8 mouse cellular contexts compared by ENCODE assay signal in the genomic region with DNA sequence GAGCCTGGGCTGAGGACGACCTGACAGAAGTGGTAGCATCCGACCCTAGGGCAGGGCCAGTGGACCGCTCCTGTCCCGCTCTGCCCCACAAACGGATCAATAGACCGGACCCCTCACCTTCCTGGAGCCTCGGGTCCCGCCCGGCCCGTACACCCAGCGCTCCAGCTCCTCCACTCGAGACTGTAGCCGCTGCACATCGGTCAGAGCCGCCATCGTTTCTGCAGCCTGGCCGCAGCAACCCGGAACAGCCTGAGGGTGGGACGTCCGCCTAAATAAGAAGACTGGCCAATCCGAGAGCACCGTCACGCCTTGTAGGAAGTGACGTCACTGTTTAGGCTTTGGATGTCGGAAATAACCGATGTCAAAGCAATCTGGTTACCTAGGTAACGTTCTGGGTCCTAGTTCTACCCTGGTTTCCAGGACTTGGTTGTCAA. TPM values are rescaled to one million over a fixed set of nuclear protein-coding genes. Genes with fewer than 3 reads are reported as not detected.
DNase-seq lines count a peak whose midpoint lies in the region; ATAC-seq and TF ChIP-seq lines count a peak whose summit lies in the region.

Dctn3 (minus strand) TSS at position 253 of the 434 bp plus-strand sequence.

- H3K4me2 ChIP-seq in kidney, embryonic 15.5 days = peak within 1 kb of the TSS; percentile 76

- TF ChIP-seq CTCF in bone marrow macrophage, adult 2 months (IDR thresholded peaks at IDR 0.05; ENCODE audit: low read depth, low read length) = no peak

- DNase-seq in B cell, adult 2 months = peak; percentile 83 to 86
- peak; percentile 97 for DNase-seq in heart, embryonic 10.5 days (ENCODE audit: low spot score)
- DNase-seq in liver = peak; percentile 86
- DNase-seq in spleen, postnatal 4 days (ENCODE audit: low spot score in 2 of 2) = peak; percentile 82 to 87

- H3K9me3 ChIP-seq in heart, embryonic 10.5 days = no peaks in the 10 kb centered on the region
- no peaks in the 10 kb centered on the region for H3K9me3 ChIP-seq in kidney, embryonic 15.5 days (replicated peaks)

- H3K4me1 ChIP-seq in bone marrow macrophage, adult 2 months (ENCODE audit: control insufficient read depth, insufficient read depth, low read length) = peaks cover 11% of the 10 kb centered on the region
- peaks cover 19% of the 10 kb centered on the region for H3K4me1 ChIP-seq in heart, embryonic 10.5 days
- H3K4me1 ChIP-seq in kidney, embryonic 15.5 days = peaks cover 26% of the 10 kb centered on the region

- ATAC-seq in erythroblast, adult 5-6 weeks (replicated peaks; ENCODE audit: low FRiP score, poor library complexity, severe bottlenecking) = peak; percentile 99
- ATAC-seq in kidney, embryonic 15.5 days (replicated peaks; ENCODE audit: low FRiP score) = peak; percentile 95
- peak; percentile 98 for ATAC-seq in monocyte, adult 5-6 weeks (replicated peaks; ENCODE audit: insufficient number of reproducible peaks, low FRiP score, low TSS enrichment, poor library complexity, severe bottlenecking)

- TF ChIP-seq POLR2A in bone marrow macrophage, adult 2 months (IDR thresholded peaks at IDR 0.05; ENCODE audit: borderline replicate concordance, low read depth, low read length) = 0 out of 2 replicates have a peak, but pooled peaks have one; percentile 67

- peak within 1 kb of the TSS; percentile 90 for H3K9ac ChIP-seq in kidney, embryonic 15.5 days

- peaks cover 44% of the 10 kb centered on the region for H3K27me3 ChIP-seq in heart, embryonic 10.5 days (ENCODE audit: insufficient read depth, poor library complexity, severe bottlenecking)
- H3K27me3 ChIP-seq in kidney, embryonic 15.5 days = peaks cover 45% of the 10 kb centered on the region

- under 1% methylated on average over 27 of the region's 27 CpGs for WGBS in heart, embryonic 10.5 days
- WGBS in kidney, embryonic 15.5 days = under 1% methylated on average over 27 of the region's 27 CpGs

- no peak within 1 kb of the TSS for H3K27ac ChIP-seq in bone marrow macrophage, adult 2 months (ENCODE audit: insufficient read depth, low read depth, low read length)
- H3K27ac ChIP-seq in heart, embryonic 10.5 days = peak within 1 kb of the TSS; percentile 83
- H3K27ac ChIP-seq in kidney, embryonic 15.5 days = no peak within 1 kb of the TSS

- H3K36me3 ChIP-seq in heart, embryonic 10.5 days = peaks cover 29% of the 10 kb centered on the region
- peaks cover 28% of the 10 kb centered on the region for H3K36me3 ChIP-seq in kidney, embryonic 15.5 days

- peak within 1 kb of the TSS; percentile 91 for H3K4me3 ChIP-seq in bone marrow macrophage, adult 2 months (ENCODE audit: insufficient read depth, low read length)
- peak within 1 kb of the TSS; percentile 80 for H3K4me3 ChIP-seq in heart, embryonic 10.5 days
- peak within 1 kb of the TSS; percentile 79 for H3K4me3 ChIP-seq in kidney, embryonic 15.5 days (replicated peaks)

RNA-seq across cellular contexts. Expression of gene Dctn3, which starts in this region (rescaled TPM):
- 75.2 and 75.7 TPM in 2 replicates for polyA plus RNA-seq in bone marrow macrophage, adult 2 months (2012; ENCODE audit: insufficient read depth, insufficient read length, missing spikeins)
- 22.8 and 26.7 TPM in 2 replicates for total RNA-seq in erythroblast, adult 5-6 weeks (2015; ENCODE audit: low replicate concordance)
- total RNA-seq in erythroblast, adult 5-6 weeks (2017; ENCODE audit: low replicate concordance) = 30.0 and 37.1 TPM in 2 replicates
- 143 and 146 TPM in 2 replicates for polyA plus RNA-seq in heart, embryonic 10.5 days (2016; fragmentation: Nextera tagmentation; extraction: Ambion mirVana)
- polyA plus RNA-seq in kidney, embryonic 15.5 days (2015; fragmentation: Nextera tagmentation; extraction: Ambion mirVana) = 128 and 132 TPM in 2 replicates
- 122 to 157 TPM (median 150 TPM) in 3 replicates for total RNA-seq in monocyte, adult 5-6 weeks (2017)
